Mouse (Mus musculus) spleen, adult 2 months (tissue): ENCODE data around the gene Tshz3.

Experiments
- CTCF ChIP-seq: fragments of 200-500 bp; IDR thresholded peaks from 2 replicates; pipeline ENCODE4 v1.5.1; 2011; ENCODE audit warnings: mild to moderate bottlenecking, inconsistent platforms; ENCODE audit not compliant: insufficient read depth, insufficient read length, insufficient replicate concordance; ENCODE audit errors: extremely low read depth
- POLR2A ChIP-seq: fragments of 200-500 bp; IDR thresholded peaks from 2 replicates; pipeline ENCODE4 v1.6.1; 2011; ENCODE audit warnings: low read depth, low read length, inconsistent platforms

GRCm38 (mm10) chr7:36695276-36695675 is 2.6 kb upstream of the Tshz3 start:
- no peak for TF ChIP-seq CTCF
- no peak for TF ChIP-seq POLR2A
